Mouse (Mus musculus) embryonic facial prominence, embryonic 11.5 days (tissue): Measurements from ENCODE around the gene Frmd3. TPM values are rescaled to one million over a fixed set of nuclear protein-coding genes. Genes with fewer than 3 reads are reported as not detected.
A peak's percentile ranks its signal among the peaks of the same experiment; 100 is the strongest.

ENCODE experiments used
- ATAC-seq: fragments of 200-750 bp; cut with Nextera tagmentation; replicated peaks from 2 replicates; pipeline ENCODE4 v1.8.0; 2017; ENCODE audit warnings: low read depth; ENCODE audit not compliant: insufficient number of reproducible peaks, low FRiP score, low TSS enrichment
- DNase-seq: peaks from one replicate; pipeline ENCODE4 v3.0.0-alpha.2; 2015; ENCODE audit warnings: low spot score
- H3K27ac ChIP-seq: fragments of 300-500 bp; sonication (generic); replicated peaks from 2 replicates; pipeline ENCODE4 v1.5.1; 2014; ENCODE audit warnings: mild to moderate bottlenecking, low read depth, low read length, control low read depth
- H3K27me3 ChIP-seq: fragments of 300-500 bp; sonication (generic); 2 replicates; pipeline ENCODE4 v1.6.1; 2014; ENCODE audit warnings: mild to moderate bottlenecking, low read length, moderate library complexity, mixed read lengths; ENCODE audit not compliant: control insufficient read depth, insufficient read depth
- H3K36me3 ChIP-seq: fragments of 300-500 bp; sonication (generic); replicated peaks from 2 replicates; pipeline ENCODE4 v1.6.1; 2014; ENCODE audit warnings: low read depth, mild to moderate bottlenecking, low read length, moderate library complexity, mixed read lengths; ENCODE audit not compliant: control insufficient read depth, insufficient read depth
- H3K4me1 ChIP-seq: fragments of 300-500 bp; sonication (generic); 2 replicates; pipeline ENCODE4 v1.6.1; 2014; ENCODE audit warnings: low read length, mixed read lengths; ENCODE audit not compliant: control insufficient read depth, insufficient read depth
- H3K4me2 ChIP-seq: fragments of 300-500 bp; sonication (generic); 2 replicates; pipeline ENCODE4 v1.6.1; 2014; ENCODE audit warnings: low read depth, mild to moderate bottlenecking, control low read depth, low read length, moderate library complexity
- H3K4me3 ChIP-seq: fragments of 300-500 bp; sonication (generic); 2 replicates; pipeline ENCODE4 v1.5.1; 2014; ENCODE audit warnings: low read depth, low read length, control low read depth
- H3K9ac ChIP-seq: fragments of 300-500 bp; sonication (generic); replicated peaks from 2 replicates; pipeline ENCODE4 v1.6.1; 2014; ENCODE audit warnings: mild to moderate bottlenecking, control low read depth, low read length
- H3K9me3 ChIP-seq: fragments of 300-500 bp; sonication (generic); replicated peaks from 2 replicates; pipeline ENCODE4 v1.6.1; 2016; ENCODE audit warnings: mild to moderate bottlenecking, low read length, inconsistent platforms, mixed read lengths; ENCODE audit not compliant: control insufficient read depth
- WGBS: fragments of 180-500 bp; shearing (Covaris S2); extraction: QIAGEN DNeasy Blood & Tissue Kit; methylation state at CpG from one replicate; pipeline ENCODE4 v1.1.7; 2014; 5-methylcytosine and 5-hydroxymethylcytosine counted together
- polyA plus RNA-seq: library from polyadenylated mRNA; unstranded; fragments of >200 nt; fragmentation: Nextera tagmentation; extraction: Ambion mirVana; gene quantifications from 2 replicates; pipeline ENCODE4 v1.2.1, GENCODE M21; 2014

The Frmd3 gene
- 3.0 and 3.9 TPM in 2 replicates for polyA plus RNA-seq

GRCm38 (mm10) chr4:74013211-74014047 lies at the start of gene Frmd3:
Frmd3 (plus strand) TSS chr4:74013442.
- peak; percentile 77 for DNase-seq
- Histone ChIP-seq H3K36me3 (no peaks in the 10 kb centered on the region), H3K27ac (0 out of 2 replicates have a peak within 1 kb of the TSS, but pooled peaks have one; percentile 8), H3K4me2 (peak within 1 kb of the TSS; percentile 92), H3K4me1 (no peaks in the 10 kb centered on the region), H3K9ac (peak within 1 kb of the TSS; percentile 76), H3K4me3 (peak within 1 kb of the TSS; percentile 54), H3K9me3 (no peaks in the 10 kb centered on the region), H3K27me3 (0 out of 2 replicates have a peak, but pooled peaks cover 3% of the 10 kb centered on the region)
- peak; percentile 96 for ATAC-seq
- under 1% methylated on average over 56 of the region's 56 CpGs for WGBS

GRCm38 (mm10) chr4:73980454-73980853 lies 32.8 kb upstream of the Frmd3 start:
- H3K27ac ChIP-seq: no peak overlapping the region
- no peaks in the 10 kb centered on the region for H3K4me1 ChIP-seq
- H3K27me3 ChIP-seq: no peaks in the 10 kb centered on the region
- H3K4me2 ChIP-seq: no peak overlapping the region
- H3K9me3 ChIP-seq: no peaks in the 10 kb centered on the region
- 84% methylated on average over 3 of the region's 3 CpGs for WGBS
- ATAC-seq (no peak), DNase-seq (no peak)
- H3K36me3 ChIP-seq: no peaks in the 10 kb centered on the region
- no peak overlapping the region for H3K9ac ChIP-seq
- no peak overlapping the region for H3K4me3 ChIP-seq

- no peak overlapping the region for H3K27ac ChIP-seq
- no peaks in the 10 kb centered on the region for H3K4me1 ChIP-seq
- 50% methylated on average over 3 of the region's 3 CpGs for WGBS
- H3K4me3 ChIP-seq: no peak overlapping the region
- H3K4me2 ChIP-seq: no peak overlapping the region
- H3K9ac ChIP-seq: no peak overlapping the region
- 0 out of 2 replicates have a peak, but pooled peaks cover 3% of the 10 kb centered on the region for H3K27me3 ChIP-seq
- H3K9me3 ChIP-seq: no peaks in the 10 kb centered on the region
- ATAC-seq (no peak), DNase-seq (no peak)
- H3K36me3 ChIP-seq: no peaks in the 10 kb centered on the region
Measured at GRCm38 (mm10) chr4:74012277-74012676, 965 bp upstream of the Frmd3 start.

- Histone ChIP-seq H3K4me1 (no peaks in the 10 kb centered on the region), H3K27ac (no peak overlapping the region), H3K36me3 (no peaks in the 10 kb centered on the region), H3K4me3 (peak overlapping the region; percentile 54), H3K9me3 (no peaks in the 10 kb centered on the region), H3K27me3 (0 out of 2 replicates have a peak, but pooled peaks cover 3% of the 10 kb centered on the region), H3K4me2 (peak overlapping the region; percentile 92), H3K9ac (no peak overlapping the region; the same call in 1 of the 2 replicates)
- ATAC-seq (no peak; the same call in 1 of the 2 replicates), DNase-seq (no peak)
- 41% methylated on average over 4 of the region's 4 CpGs for WGBS
Measured at GRCm38 (mm10) chr4:74012700-74013099, 542 bp upstream of the Frmd3 start.

- peak overlapping the region; percentile 76 for H3K9ac ChIP-seq
- H3K4me3 ChIP-seq: peak overlapping the region; percentile 54
- no peaks in the 10 kb centered on the region for H3K9me3 ChIP-seq
- H3K4me1 ChIP-seq: no peaks in the 10 kb centered on the region
- 0 out of 2 replicates have a peak, but pooled peaks cover 3% of the 10 kb centered on the region for H3K27me3 ChIP-seq
- ATAC-seq: 0 out of 2 replicates have a peak, but pooled peaks have one; percentile 55
- WGBS: 6% methylated on average over 11 of the region's 11 CpGs
- H3K36me3 ChIP-seq: no peaks in the 10 kb centered on the region
- no peak overlapping the region for H3K27ac ChIP-seq
- DNase-seq: peak; percentile 6
- peak overlapping the region; percentile 92 for H3K4me2 ChIP-seq
Measured at GRCm38 (mm10) chr4:74014048-74014500, 832 bp downstream of the Frmd3 start.

- Histone ChIP-seq H3K36me3 (no peaks in the 10 kb centered on the region), H3K9ac (no peak overlapping the region), H3K27me3 (no peaks in the 10 kb centered on the region), H3K4me2 (no peak overlapping the region), H3K4me3 (no peak overlapping the region), H3K4me1 (no peaks in the 10 kb centered on the region), H3K9me3 (no peaks in the 10 kb centered on the region), H3K27ac (no peak overlapping the region)
- DNase-seq (no peak), ATAC-seq (no peak)
- WGBS: 81% methylated on average over 2 of the region's 2 CpGs
Measured at GRCm38 (mm10) chr4:74020084-74020483, 6.8 kb downstream of the Frmd3 start.

GRCm38 (mm10) chr4:74043226-74043625 lies 30.0 kb downstream of the Frmd3 start:
- Histone ChIP-seq H3K4me3 (no peak overlapping the region), H3K4me2 (no peak overlapping the region), H3K4me1 (no peaks in the 10 kb centered on the region), H3K36me3 (no peaks in the 10 kb centered on the region), H3K27me3 (no peaks in the 10 kb centered on the region), H3K9me3 (no peaks in the 10 kb centered on the region), H3K27ac (no peak overlapping the region), H3K9ac (no peak overlapping the region)
- DNase-seq: no peak
- ATAC-seq: no peak

GRCm38 (mm10) chr4:74051692-74052091 lies 38.5 kb downstream of the Frmd3 start:
- 78% methylated on average over 1 of the region's 1 CpGs for WGBS
- H3K9me3 ChIP-seq: no peaks in the 10 kb centered on the region

More at GRCm38 (mm10) chr4:74051692-74052091, 38.5 kb downstream of the Frmd3 start:
- Histone ChIP-seq H3K4me1 (no peaks in the 10 kb centered on the region), H3K27me3 (no peaks in the 10 kb centered on the region), H3K27ac (no peak overlapping the region), H3K36me3 (no peaks in the 10 kb centered on the region), H3K9ac (no peak overlapping the region), H3K4me3 (no peak overlapping the region), H3K4me2 (no peak overlapping the region)
- no peak for DNase-seq
- ATAC-seq: no peak
